Mouse (Mus musculus) liver, embryonic 15.5 days (tissue): ENCODE results near the gene Gm13119. TPM values are rescaled to one million over a fixed set of nuclear protein-coding genes. Genes with fewer than 3 reads are reported as not detected.
"Not testable (repeated sequence)": the region's sequence is repeated elsewhere in the genome, so short reads cannot be mapped to it uniquely, and the experiment has no call there.

Experiments
- ATAC-seq: fragments of 200-750 bp; cut with Nextera tagmentation; 2 replicates; pipeline ENCODE4 v1.8.0; 2017; ENCODE audit warnings: moderate number of reproducible peaks, mild to moderate bottlenecking, moderate library complexity; ENCODE audit not compliant: insufficient read depth
- H3K27ac ChIP-seq: fragments of 300-500 bp; sonication (generic); replicated peaks from 2 replicates; pipeline ENCODE4 v1.5.1; 2015; ENCODE audit warnings: mild to moderate bottlenecking, inconsistent platforms
- H3K27me3 ChIP-seq: fragments of 300-500 bp; sonication (generic); 2 replicates; pipeline ENCODE4 v1.6.1; 2015; ENCODE audit warnings: mild to moderate bottlenecking, inconsistent platforms
- H3K36me3 ChIP-seq: fragments of 300-500 bp; sonication (generic); replicated peaks from 2 replicates; pipeline ENCODE4 v1.6.1; 2015; ENCODE audit warnings: moderate library complexity, mild to moderate bottlenecking, inconsistent platforms
- H3K4me1 ChIP-seq: fragments of 300-500 bp; sonication (generic); replicated peaks from 2 replicates; pipeline ENCODE4 v1.6.1; 2015; ENCODE audit warnings: inconsistent platforms
- H3K4me2 ChIP-seq: fragments of 300-500 bp; sonication (generic); 2 replicates; pipeline ENCODE4 v1.6.1; 2015; ENCODE audit warnings: moderate library complexity, mild to moderate bottlenecking, inconsistent platforms
- H3K4me3 ChIP-seq: fragments of 300-500 bp; sonication (generic); replicated peaks from 2 replicates; pipeline ENCODE4 v1.5.1; 2015; ENCODE audit warnings: mild to moderate bottlenecking, inconsistent platforms
- H3K9ac ChIP-seq: fragments of 300-500 bp; sonication (generic); 2 replicates; pipeline ENCODE4 v1.6.1; 2015; ENCODE audit warnings: moderate library complexity, mild to moderate bottlenecking, inconsistent platforms
- H3K9me3 ChIP-seq: fragments of 300-500 bp; sonication (generic); replicated peaks from 2 replicates; pipeline ENCODE4 v1.6.1; 2016; ENCODE audit warnings: inconsistent platforms
- WGBS: fragments of 180-500 bp; shearing (Covaris S2); methylation state at CpG from one replicate; pipeline ENCODE4 v1.1.7; 2015; ENCODE audit warnings: mixed read lengths; ENCODE audit not compliant: insufficient replicate concordance; 5-methylcytosine and 5-hydroxymethylcytosine counted together
- polyA plus RNA-seq: library from polyadenylated mRNA; unstranded; fragments of >200 nt; fragmentation: Nextera tagmentation; extraction: Ambion mirVana; gene quantifications from 2 replicates; pipeline ENCODE4 v1.2.1, GENCODE M21; 2015

Gene Gm13119
- polyA plus RNA-seq = not detected in 2 replicates

- H3K4me1 ChIP-seq, H3K27ac ChIP-seq, H3K9ac ChIP-seq, H3K4me2 ChIP-seq, H3K27me3 ChIP-seq, H3K9me3 ChIP-seq, H3K4me3 ChIP-seq, H3K36me3 ChIP-seq, ATAC-seq: not testable (repeated sequence)
- WGBS = 62% methylated on average over 3 of the region's 3 CpGs
These were observed at the start of gene Gm13119 for GRCm38 (mm10) chr4:144357642-144358041. TSS of gene Gm13119 (plus strand) at chr4:144357942.

- H3K4me3 ChIP-seq, H3K36me3 ChIP-seq, H3K9me3 ChIP-seq, H3K4me1 ChIP-seq, H3K27me3 ChIP-seq, H3K27ac ChIP-seq, H3K4me2 ChIP-seq, ATAC-seq, H3K9ac ChIP-seq: not testable (repeated sequence)
- 48% methylated on average over 2 of the region's 2 CpGs for WGBS
These were observed 44.9 kb upstream of the Gm13119 start for GRCm38 (mm10) chr4:144312666-144313460.

GRCm38 (mm10) chr4:144329949-144330348 is 27.8 kb upstream of the Gm13119 start, which contains the start of gene Gm13128:
TSS of gene Gm13128 (plus strand) at chr4:144330249.
- WGBS = 51% methylated on average over 4 of the region's 4 CpGs
- not testable (repeated sequence) for H3K9me3 ChIP-seq, H3K9ac ChIP-seq, H3K27me3 ChIP-seq, H3K4me3 ChIP-seq, H3K4me1 ChIP-seq, ATAC-seq, H3K27ac ChIP-seq, H3K36me3 ChIP-seq, H3K4me2 ChIP-seq

- not testable (repeated sequence) for H3K36me3 ChIP-seq, H3K4me1 ChIP-seq, H3K27me3 ChIP-seq, H3K9ac ChIP-seq, ATAC-seq, H3K9me3 ChIP-seq, H3K27ac ChIP-seq, H3K4me2 ChIP-seq, H3K4me3 ChIP-seq
- 39% methylated on average over 3 of the region's 3 CpGs for WGBS
These were observed 21.9 kb upstream of the Gm13119 start for GRCm38 (mm10) chr4:144335856-144336255.

DNA sequence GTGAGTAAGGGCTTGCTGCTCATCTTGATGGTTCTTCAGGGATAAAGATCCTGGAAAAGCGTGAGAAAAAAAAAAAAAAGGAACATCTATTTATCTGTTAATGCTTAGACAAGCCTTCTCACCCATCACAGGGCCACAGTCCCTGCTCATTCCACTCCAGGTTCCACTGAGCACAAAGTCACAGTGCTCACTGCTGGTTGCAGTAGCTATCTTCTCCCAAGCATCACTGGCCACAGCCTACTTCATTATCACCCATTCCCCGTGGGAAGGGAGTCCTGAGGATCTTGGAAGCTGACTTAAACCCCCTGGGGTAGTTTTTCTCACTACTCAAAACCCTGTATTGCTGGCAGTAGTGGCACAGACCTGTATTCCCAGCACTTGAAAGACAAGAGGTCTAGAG is 20.2 kb downstream of the Gm13119 start, which contains the start of gene Pramef20:
TSS of gene Pramef20 (minus strand) at position 23 of the 400 bp plus-strand sequence.
- ATAC-seq = no peak
- 30% methylated on average over 2 of the region's 2 CpGs for WGBS
- no peaks in the 10 kb centered on the region for H3K27me3 ChIP-seq
- H3K9me3 ChIP-seq = no peaks in the 10 kb centered on the region
- no peak within 1 kb of the TSS for H3K4me2 ChIP-seq
- H3K9ac ChIP-seq = no peak within 1 kb of the TSS
- H3K36me3 ChIP-seq = no peaks in the 10 kb centered on the region
- H3K4me1 ChIP-seq = no peaks in the 10 kb centered on the region
- no peak within 1 kb of the TSS for H3K27ac ChIP-seq
- no peak within 1 kb of the TSS for H3K4me3 ChIP-seq

GRCm38 (mm10) chr4:144396316-144396715 is 38.6 kb downstream of the Gm13119 start:
- H3K4me1 ChIP-seq = no peaks in the 10 kb centered on the region
- H3K9me3 ChIP-seq = no peaks in the 10 kb centered on the region
- H3K4me2 ChIP-seq = no peak overlapping the region
- no peaks in the 10 kb centered on the region for H3K27me3 ChIP-seq
- no peak overlapping the region for H3K9ac ChIP-seq
- H3K4me3 ChIP-seq = no peak overlapping the region
- no peak overlapping the region for H3K27ac ChIP-seq
- H3K36me3 ChIP-seq = no peaks in the 10 kb centered on the region
- ATAC-seq = no peak
- WGBS = 30% methylated on average over 3 of the region's 3 CpGs

- no peak overlapping the region for H3K4me2 ChIP-seq
- H3K36me3 ChIP-seq = no peaks in the 10 kb centered on the region
- no peak overlapping the region for H3K27ac ChIP-seq
- H3K9me3 ChIP-seq = no peaks in the 10 kb centered on the region
- H3K27me3 ChIP-seq = no peaks in the 10 kb centered on the region
- WGBS = 4% methylated on average over 4 of the region's 4 CpGs
- no peak overlapping the region for H3K9ac ChIP-seq
- no peak for ATAC-seq
- no peak overlapping the region for H3K4me3 ChIP-seq
- no peaks in the 10 kb centered on the region for H3K4me1 ChIP-seq
These were observed 45.0 kb downstream of the Gm13119 start for GRCm38 (mm10) chr4:144402712-144403111.

DNA sequence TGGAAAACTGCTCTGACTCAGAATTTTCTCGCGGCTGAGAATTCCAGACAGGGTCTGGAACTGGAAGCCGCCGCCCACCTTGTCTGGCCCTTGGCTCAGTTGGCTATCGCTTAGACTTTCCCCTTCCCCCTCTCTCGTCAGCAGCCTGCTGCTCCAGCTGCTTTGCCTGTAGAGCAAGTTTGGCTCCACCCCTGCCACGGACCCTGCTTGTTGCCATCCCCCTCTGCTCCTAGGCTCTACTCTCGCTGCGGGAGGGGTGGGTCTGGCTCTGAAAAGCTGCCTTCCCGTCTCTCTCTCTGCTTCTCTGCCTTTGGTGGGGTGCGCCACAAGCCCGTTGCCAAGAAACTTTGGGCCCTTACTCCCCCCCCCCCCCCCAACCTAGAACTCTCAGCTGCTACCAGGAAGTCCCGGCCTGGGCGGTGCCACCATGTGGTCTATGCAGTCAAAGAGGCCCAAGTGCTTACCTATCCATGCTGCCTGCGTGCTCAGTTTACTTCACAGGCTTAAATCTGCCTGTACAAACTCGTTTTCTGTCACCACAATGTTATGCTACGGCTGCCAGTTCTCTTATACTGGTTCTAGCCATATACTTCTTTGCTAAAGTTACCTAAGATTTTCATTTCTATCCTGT is 46.8 kb downstream of the Gm13119 start:
- WGBS = 4% methylated on average over 16 of the region's 17 CpGs
- H3K9me3 ChIP-seq = no peaks in the 10 kb centered on the region

GRCm38 (mm10) chr4:144406261-144406660 is 48.5 kb downstream of the Gm13119 start:
- ATAC-seq = no peak
- H3K27me3 ChIP-seq = no peaks in the 10 kb centered on the region
- H3K9me3 ChIP-seq = no peaks in the 10 kb centered on the region
- H3K4me2 ChIP-seq = no peak overlapping the region
- no peaks in the 10 kb centered on the region for H3K4me1 ChIP-seq
- H3K36me3 ChIP-seq = no peaks in the 10 kb centered on the region
- 43% methylated on average over 3 of the region's 3 CpGs for WGBS
- no peak overlapping the region for H3K9ac ChIP-seq
- H3K4me3 ChIP-seq = no peak overlapping the region
- H3K27ac ChIP-seq = no peak overlapping the region

More for the DNA sequence above, 46.8 kb downstream of the Gm13119 start:
- Histone ChIP-seq H3K9ac (no peak overlapping the region), H3K27me3 (no peaks in the 10 kb centered on the region), H3K4me1 (no peaks in the 10 kb centered on the region), H3K36me3 (no peaks in the 10 kb centered on the region), H3K4me3 (0 out of 2 replicates have a peak overlapping the region, but pooled peaks have one; percentile 12), H3K27ac (no peak overlapping the region), H3K4me2 (peak overlapping the region; percentile 45)
- no peak for ATAC-seq

DNA sequence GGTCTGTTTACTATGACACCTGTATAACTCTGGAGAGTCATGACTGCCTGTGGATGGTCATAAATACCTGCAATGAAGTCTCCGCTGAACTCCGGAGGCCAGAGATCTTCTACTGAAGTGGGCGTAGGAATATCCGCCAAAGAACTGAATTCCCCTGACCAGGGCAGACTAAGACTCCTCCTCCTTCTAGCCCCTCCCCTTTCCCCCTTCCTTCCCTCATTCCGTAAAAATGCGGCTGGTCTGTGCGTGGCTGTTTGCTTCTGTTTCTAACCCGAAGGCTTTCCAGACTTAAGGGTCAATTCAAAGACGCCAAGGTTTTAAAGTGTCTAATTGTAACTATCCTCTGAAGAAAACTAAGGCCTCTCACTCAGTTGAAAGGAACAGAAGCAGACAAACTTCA is 50.5 kb downstream of the Gm13119 start, which contains the start of gene Pramef12:
TSS of gene Pramef12 (minus strand) at position 175 of the 400 bp plus-strand sequence.
- ATAC-seq = no peak
- 60% methylated on average over 9 of the region's 9 CpGs for WGBS
- H3K4me3 ChIP-seq = no peak within 1 kb of the TSS

More for the DNA sequence above, 50.5 kb downstream of the Gm13119 start, which contains the start of gene Pramef12:
- Histone ChIP-seq H3K9me3 (no peaks in the 10 kb centered on the region), H3K36me3 (no peaks in the 10 kb centered on the region), H3K4me2 (no peak within 1 kb of the TSS), H3K27me3 (no peaks in the 10 kb centered on the region), H3K9ac (no peak within 1 kb of the TSS), H3K27ac (no peak within 1 kb of the TSS), H3K4me1 (no peaks in the 10 kb centered on the region)
